Mouse (Mus musculus): ENCODE data around the gene Tll1. TPM values are rescaled to one million over a fixed set of nuclear protein-coding genes. Genes with fewer than 3 reads are reported as not detected.
"Not testable (repeated sequence)": the region's sequence is repeated elsewhere in the genome, so short reads cannot be mapped to it uniquely, and the experiment has no call there.

Gene Tll1
- polyA plus RNA-seq, 1 experiment from 2014 or later: 1.6 TPM

- WGBS: 17% methylated on average over 3 of the region's 3 CpGs
- peak; percentile 77 for ATAC-seq
- Histone ChIP-seq H3K4me3 (no peak overlapping the region), H3K27ac (no peak overlapping the region), H3K4me1 (peaks cover 11% of the 10 kb centered on the region), H3K9ac (no peak overlapping the region), H3K36me3 (ENCODE audit: poor library complexity, severe bottlenecking) (no peaks in the 10 kb centered on the region), H3K9me3 (replicated peaks) (no peaks in the 10 kb centered on the region), H3K4me2 (no peak overlapping the region), H3K27me3 (no peaks in the 10 kb centered on the region)
These were observed 157.5 kb downstream of the Tll1 start for GRCm38 (mm10) chr8:64048556-64048955.

- 35% methylated on average over 9 of the region's 9 CpGs for WGBS
- Histone ChIP-seq H3K9ac (no peak overlapping the region), H3K4me3 (no peak overlapping the region), H3K36me3 (ENCODE audit: poor library complexity, severe bottlenecking) (no peaks in the 10 kb centered on the region), H3K9me3 (replicated peaks) (no peaks in the 10 kb centered on the region), H3K27ac (no peak overlapping the region), H3K4me2 (no peak overlapping the region), H3K27me3 (no peaks in the 10 kb centered on the region), H3K4me1 (peaks cover 11% of the 10 kb centered on the region)
- ATAC-seq: peak; percentile 21; the same call in 1 of the 2 replicates
These were observed 158.0 kb downstream of the Tll1 start for GRCm38 (mm10) chr8:64047963-64048505.

- Histone ChIP-seq H3K27me3 (no peaks in the 10 kb centered on the region), H3K4me3 (no peak overlapping the region), H3K36me3 (ENCODE audit: poor library complexity, severe bottlenecking) (no peaks in the 10 kb centered on the region), H3K4me2 (no peak overlapping the region), H3K9ac (no peak overlapping the region), H3K4me1 (no peaks in the 10 kb centered on the region), H3K9me3 (replicated peaks) (no peaks in the 10 kb centered on the region), H3K27ac (no peak overlapping the region)
- WGBS: 85% methylated on average over 6 of the region's 6 CpGs
- no peak for ATAC-seq
These were observed 164.7 kb downstream of the Tll1 start for GRCm38 (mm10) chr8:64041303-64041884.

GRCm38 (mm10) chr8:64030672-64031385 is 175.2 kb downstream of the Tll1 start:
- no peaks in the 10 kb centered on the region; the same call in 1 of the 2 replicates for H3K4me1 ChIP-seq
- no peaks in the 10 kb centered on the region for H3K9me3 ChIP-seq (replicated peaks)
- H3K9ac ChIP-seq: no peak overlapping the region
- no peaks in the 10 kb centered on the region for H3K27me3 ChIP-seq
- H3K4me2 ChIP-seq: no peak overlapping the region
- ATAC-seq: no peak
- no peak overlapping the region for H3K4me3 ChIP-seq
- no peaks in the 10 kb centered on the region for H3K36me3 ChIP-seq (ENCODE audit: poor library complexity, severe bottlenecking)
- WGBS: 90% methylated on average over 4 of the region's 4 CpGs
- no peak overlapping the region for H3K27ac ChIP-seq

- Histone ChIP-seq H3K4me2 (no peak overlapping the region), H3K27ac (no peak overlapping the region), H3K27me3 (no peaks in the 10 kb centered on the region), H3K9me3 (replicated peaks) (no peaks in the 10 kb centered on the region), H3K36me3 (ENCODE audit: poor library complexity, severe bottlenecking) (no peaks in the 10 kb centered on the region), H3K9ac (no peak overlapping the region), H3K4me1 (no peaks in the 10 kb centered on the region; the same call in 1 of the 2 replicates), H3K4me3 (no peak overlapping the region)
- no peak for ATAC-seq
These were observed 176.0 kb downstream of the Tll1 start for GRCm38 (mm10) chr8:64030081-64030480.

GRCm38 (mm10) chr8:64029525-64029924 is 176.5 kb downstream of the Tll1 start:
- 88% methylated on average over 3 of the region's 3 CpGs for whole genome bisulfite sequencing
- Histone ChIP-seq H3K4me2 (no peak overlapping the region), H3K9me3 (replicated peaks) (no peaks in the 10 kb centered on the region), H3K9ac (no peak overlapping the region), H3K27ac (no peak overlapping the region), H3K4me1 (no peaks in the 10 kb centered on the region; the same call in 1 of the 2 replicates), H3K27me3 (no peaks in the 10 kb centered on the region), H3K36me3 (ENCODE audit: poor library complexity, severe bottlenecking) (no peaks in the 10 kb centered on the region), H3K4me3 (no peak overlapping the region)
- no peak for ATAC-seq

GRCm38 (mm10) chr8:64024359-64024758 is 181.7 kb downstream of the Tll1 start:
- Histone ChIP-seq H3K27ac (no peak overlapping the region), H3K4me1 (no peaks in the 10 kb centered on the region), H3K9ac (no peak overlapping the region), H3K27me3 (no peaks in the 10 kb centered on the region), H3K9me3 (replicated peaks) (no peaks in the 10 kb centered on the region), H3K4me2 (no peak overlapping the region), H3K4me3 (no peak overlapping the region), H3K36me3 (ENCODE audit: poor library complexity, severe bottlenecking) (no peaks in the 10 kb centered on the region)
- ATAC-seq: peak; percentile 39; the same call in 1 of the 2 replicates
- WGBS: 69% methylated on average over 5 of the region's 5 CpGs

- 33% methylated on average over 5 of the region's 5 CpGs for WGBS
- Histone ChIP-seq H3K4me2 (no peak overlapping the region), H3K4me1 (no peaks in the 10 kb centered on the region), H3K27ac (no peak overlapping the region), H3K9me3 (replicated peaks) (no peaks in the 10 kb centered on the region), H3K9ac (no peak overlapping the region), H3K4me3 (no peak overlapping the region), H3K36me3 (ENCODE audit: poor library complexity, severe bottlenecking) (no peaks in the 10 kb centered on the region), H3K27me3 (no peaks in the 10 kb centered on the region)
- ATAC-seq: peak; percentile 88
These were observed 182.5 kb downstream of the Tll1 start for GRCm38 (mm10) chr8:64023579-64023978.

- Histone ChIP-seq H3K9ac (no peak overlapping the region), H3K36me3 (ENCODE audit: poor library complexity, severe bottlenecking) (no peaks in the 10 kb centered on the region), H3K9me3 (replicated peaks) (no peaks in the 10 kb centered on the region), H3K4me3 (no peak overlapping the region), H3K4me2 (no peak overlapping the region), H3K4me1 (no peaks in the 10 kb centered on the region), H3K27me3 (no peaks in the 10 kb centered on the region), H3K27ac (no peak overlapping the region)
- peak; percentile 55; the same call in 1 of the 2 replicates for ATAC-seq
- 96% methylated on average over 2 of the region's 2 CpGs for WGBS
These were observed 183.0 kb downstream of the Tll1 start for GRCm38 (mm10) chr8:64023027-64023426.

- not testable (repeated sequence) for H3K36me3 ChIP-seq (ENCODE audit: poor library complexity, severe bottlenecking); H3K27me3 ChIP-seq; H3K4me2 ChIP-seq; H3K4me1 ChIP-seq; ATAC-seq; H3K4me3 ChIP-seq; H3K9ac ChIP-seq; H3K27ac ChIP-seq; H3K9me3 ChIP-seq (replicated peaks)
- WGBS: 33% methylated on average over 8 of the region's 9 CpGs
These were observed 235.3 kb downstream of the Tll1 start for GRCm38 (mm10) chr8:63970612-63971391.
